Comparison of ENCODE assay signal across 21 mouse cellular contexts in genomic region chr4:137721563-137721962, GRCm38 (mm10). TPM values are rescaled to one million over a fixed set of nuclear protein-coding genes. Genes with fewer than 3 reads are reported as not detected.
A peak's percentile ranks its signal among the peaks of the same experiment; 100 is the strongest.
DNase-seq lines count a peak whose midpoint lies in the region; ATAC-seq and TF ChIP-seq lines count a peak whose summit lies in the region.
"Had no signal": no experiment of that assay in that cellular context is flagged by ENCODE, and none has a peak within 500 bp of the region (broad histone marks: within the 10 kb centered on the region; RNA-seq: fewer than 3 reads in every experiment).

No protein-coding gene starts in this region.

- H3K9ac ChIP-seq in embryonic facial prominence, embryonic 13.5 days: 0 out of 2 replicates have a peak overlapping the region, but pooled peaks have one; percentile 11
- H3K9ac ChIP-seq in heart, embryonic 12.5 days: no peak overlapping the region
- no peak overlapping the region for H3K9ac ChIP-seq in hindbrain, embryonic 13.5 days
- H3K9ac ChIP-seq in stomach, postnatal 0 days (ENCODE audit: low read length): no peak overlapping the region

- no peak for TF ChIP-seq EP300 in stomach, postnatal 0 days (optimal IDR thresholded peaks at IDR 0.05)

- no peak overlapping the region for H3K27ac ChIP-seq in embryonic facial prominence, embryonic 13.5 days
- no peak overlapping the region for H3K27ac ChIP-seq in embryonic facial prominence, embryonic 10.5 days (replicated peaks)
- no peak overlapping the region for H3K27ac ChIP-seq in heart, embryonic 12.5 days (ENCODE audit: poor library complexity, severe bottlenecking)
- H3K27ac ChIP-seq in hindbrain, embryonic 10.5 days: 0 out of 2 replicates have a peak overlapping the region, but pooled peaks have one; percentile 9
- no peak overlapping the region for H3K27ac ChIP-seq in hindbrain, embryonic 13.5 days
- no peak overlapping the region for H3K27ac ChIP-seq in stomach, postnatal 0 days (replicated peaks)

- no peak for TF ChIP-seq CTCF in stomach, postnatal 0 days (IDR thresholded peaks at IDR 0.05; ENCODE audit: low read depth)

- no peak for DNase-seq in embryonic facial prominence, embryonic 10.5 days (ENCODE audit: low spot score)
- peak; percentile 88 for DNase-seq in heart, adult 11 months
- DNase-seq in hindbrain, embryonic 10.5 days (ENCODE audit: low spot score): no peak
- DNase-seq in stomach, postnatal 0 days (ENCODE audit: low spot score): peak; percentile 15
- DNase-seq in Muller cell, postnatal 12 days (ENCODE audit: inconsistent ontology term): no peak
- DNase-seq: adrenal gland, adult 2 months; adrenal gland, adult 8-10 months; adrenal gland, postnatal 10 days; adrenal gland, postnatal 14 days; adrenal gland, postnatal 25 days; adrenal gland, postnatal 36 days; B cell, adult 2 months; cerebellum, adult 11 months; cerebellum, adult 11-12 months had no signal

- H3K4me3 ChIP-seq in embryonic facial prominence, embryonic 13.5 days: no peak overlapping the region
- H3K4me3 ChIP-seq in embryonic facial prominence, embryonic 10.5 days: no peak overlapping the region
- no peak overlapping the region for H3K4me3 ChIP-seq in heart, embryonic 12.5 days
- no peak overlapping the region for H3K4me3 ChIP-seq in hindbrain, embryonic 10.5 days
- no peak overlapping the region for H3K4me3 ChIP-seq in hindbrain, embryonic 13.5 days
- no peak overlapping the region for H3K4me3 ChIP-seq in stomach, postnatal 0 days (ENCODE audit: low read depth, low read length)

- no peak overlapping the region for H3K4me2 ChIP-seq in embryonic facial prominence, embryonic 13.5 days
- no peak overlapping the region for H3K4me2 ChIP-seq in heart, embryonic 12.5 days
- no peak overlapping the region for H3K4me2 ChIP-seq in hindbrain, embryonic 13.5 days
- no peak overlapping the region for H3K4me2 ChIP-seq in stomach, postnatal 0 days (replicated peaks; ENCODE audit: low read depth)

- no peak for ATAC-seq in embryonic facial prominence, embryonic 13.5 days (ENCODE audit: insufficient number of reproducible peaks, insufficient read depth, low FRiP score, low TSS enrichment, low read depth)
- ATAC-seq in heart, embryonic 12.5 days (ENCODE audit: insufficient number of reproducible peaks, low FRiP score): no peak
- no peak for ATAC-seq in hindbrain, embryonic 13.5 days (ENCODE audit: low FRiP score)
- no peak for ATAC-seq in stomach, postnatal 0 days (ENCODE audit: low FRiP score, low TSS enrichment)
- ATAC-seq: activated CD4-positive, CD25-positive, alpha-beta regulatory T cell, adult 4 months; CD4-positive, CD25-positive, alpha-beta regulatory T cell, adult 4 months; Patski had no signal

- 91% methylated on average over 15 of the region's 15 CpGs for WGBS in embryonic facial prominence, embryonic 13.5 days
- 87% methylated on average over 15 of the region's 15 CpGs for WGBS in embryonic facial prominence, embryonic 10.5 days
- WGBS in heart, embryonic 12.5 days: 88% methylated on average over 15 of the region's 15 CpGs
- WGBS in hindbrain, embryonic 10.5 days: 85% methylated on average over 15 of the region's 15 CpGs
- WGBS in hindbrain, embryonic 13.5 days: 83% methylated on average over 15 of the region's 15 CpGs
- 80% methylated on average over 14 of the region's 15 CpGs for WGBS in stomach, postnatal 0 days

- no peaks in the 10 kb centered on the region for H3K9me3 ChIP-seq in embryonic facial prominence, embryonic 13.5 days
- H3K9me3 ChIP-seq in embryonic facial prominence, embryonic 10.5 days: no peaks in the 10 kb centered on the region
- no peaks in the 10 kb centered on the region for H3K9me3 ChIP-seq in heart, embryonic 12.5 days (replicated peaks)
- H3K9me3 ChIP-seq in hindbrain, embryonic 10.5 days: no peaks in the 10 kb centered on the region
- no peaks in the 10 kb centered on the region for H3K9me3 ChIP-seq in hindbrain, embryonic 13.5 days
- no peaks in the 10 kb centered on the region for H3K9me3 ChIP-seq in stomach, postnatal 0 days (ENCODE audit: control insufficient read depth, low read length)
- H3K9me3 ChIP-seq: G1E had no signal

- peaks cover 37% of the 10 kb centered on the region for H3K4me1 ChIP-seq in embryonic facial prominence, embryonic 13.5 days
- peaks cover 72% of the 10 kb centered on the region for H3K4me1 ChIP-seq in embryonic facial prominence, embryonic 10.5 days
- H3K4me1 ChIP-seq in heart, embryonic 12.5 days (replicated peaks): peaks cover 29% of the 10 kb centered on the region
- H3K4me1 ChIP-seq in hindbrain, embryonic 10.5 days (replicated peaks): peaks cover 89% of the 10 kb centered on the region
- H3K4me1 ChIP-seq in hindbrain, embryonic 13.5 days (replicated peaks): peaks cover 39% of the 10 kb centered on the region
- H3K4me1 ChIP-seq in stomach, postnatal 0 days (replicated peaks; ENCODE audit: control insufficient read depth, insufficient read depth): no peaks in the 10 kb centered on the region

- H3K27me3 ChIP-seq in embryonic facial prominence, embryonic 13.5 days: peaks cover 24% of the 10 kb centered on the region
- peaks cover 92% of the 10 kb centered on the region for H3K27me3 ChIP-seq in embryonic facial prominence, embryonic 10.5 days (replicated peaks; ENCODE audit: low read depth, poor library complexity, severe bottlenecking)
- H3K27me3 ChIP-seq in heart, embryonic 12.5 days (replicated peaks): peaks cover 98% of the 10 kb centered on the region
- H3K27me3 ChIP-seq in hindbrain, embryonic 10.5 days (ENCODE audit: insufficient read depth, poor library complexity, severe bottlenecking): peaks cover 76% of the 10 kb centered on the region
- H3K27me3 ChIP-seq in hindbrain, embryonic 13.5 days: peaks cover 38% of the 10 kb centered on the region
- H3K27me3 ChIP-seq in stomach, postnatal 0 days (ENCODE audit: control insufficient read depth, insufficient read depth, low read length): no peaks in the 10 kb centered on the region
- H3K27me3 ChIP-seq: Patski had no signal

- H3K36me3 ChIP-seq in embryonic facial prominence, embryonic 13.5 days: no peaks in the 10 kb centered on the region
- H3K36me3 ChIP-seq in embryonic facial prominence, embryonic 10.5 days (replicated peaks): no peaks in the 10 kb centered on the region
- H3K36me3 ChIP-seq in heart, embryonic 12.5 days: no peaks in the 10 kb centered on the region
- H3K36me3 ChIP-seq in hindbrain, embryonic 10.5 days: no peaks in the 10 kb centered on the region
- H3K36me3 ChIP-seq in hindbrain, embryonic 13.5 days: peaks cover 11% of the 10 kb centered on the region
- H3K36me3 ChIP-seq in stomach, postnatal 0 days (ENCODE audit: control insufficient read depth, insufficient read depth, low read length): no peaks in the 10 kb centered on the region
- H3K36me3 ChIP-seq: G1E had no signal

RNA-seq across cellular contexts. Expression of gene Rap1gap, which starts 57.0 kb away (rescaled TPM):
- polyA plus RNA-seq in embryonic facial prominence, embryonic 13.5 days (2015; fragmentation: Nextera tagmentation; extraction: Ambion mirVana): 15.7 and 17.0 TPM in 2 replicates
- 3.8 and 6.9 TPM in 2 replicates for polyA plus RNA-seq in embryonic facial prominence, embryonic 10.5 days (2016; fragmentation: Nextera tagmentation; extraction: Ambion mirVana)
- polyA plus RNA-seq in heart, embryonic 12.5 days (2016; fragmentation: Nextera tagmentation; extraction: Ambion mirVana): 4.3 and 4.9 TPM in 2 replicates
- 6.3 and 13.4 TPM in 2 replicates for polyA plus RNA-seq in hindbrain, embryonic 10.5 days (2016; fragmentation: Nextera tagmentation; extraction: Ambion mirVana)
- polyA plus RNA-seq in hindbrain, embryonic 13.5 days (2015; fragmentation: Nextera tagmentation; extraction: Ambion mirVana): 39.2 and 39.9 TPM in 2 replicates
- 70.1 and 73.0 TPM in 2 replicates for polyA plus RNA-seq in stomach, postnatal 0 days (2015; fragmentation: Nextera tagmentation; extraction: Ambion mirVana)
- polyA plus RNA-seq: G1E had no signal

Comparison
In these comparisons a context has a peak if more than half of its experiments do, and no peak if none do; other contexts are left out.
1. DNase-seq: peak in heart, adult 11 months (single experiment) and stomach, postnatal 0 days (single experiment); none in embryonic facial prominence, embryonic 10.5 days (single experiment), hindbrain, embryonic 10.5 days (single experiment) and Muller cell, postnatal 12 days (single experiment).